Mouse (Mus musculus): ENCODE results near the gene Scfd2. TPM values are rescaled to one million over a fixed set of nuclear protein-coding genes. Genes with fewer than 3 reads are reported as not detected.

Gene Scfd2
- polyA plus RNA-seq, 1 experiment = 16.2 TPM

DNA sequence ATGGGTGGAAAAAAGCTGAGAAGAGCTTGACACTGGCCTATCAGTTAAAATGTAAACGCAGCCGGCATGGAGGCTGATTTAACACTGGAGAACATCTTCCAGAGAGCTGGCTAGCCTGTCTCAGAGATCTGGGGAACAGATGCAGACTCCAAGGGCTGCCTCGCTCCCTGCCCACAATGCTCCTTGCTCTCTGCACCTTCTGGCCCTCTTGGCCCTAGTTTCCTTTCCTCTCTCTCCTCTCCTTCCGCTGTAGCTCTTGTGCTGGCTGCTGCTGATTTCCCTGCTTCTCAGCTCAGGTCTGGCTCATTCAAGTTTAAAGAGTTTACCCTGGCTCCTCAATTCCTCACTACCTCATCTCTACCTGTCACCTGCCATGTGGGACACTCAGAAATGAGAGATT lies 321.9 kb downstream of the Scfd2 start:
- no peak for DNase-seq (ENCODE audit: extremely low spot score in 1 of 2, low spot score in 1 of 2)

DNA sequence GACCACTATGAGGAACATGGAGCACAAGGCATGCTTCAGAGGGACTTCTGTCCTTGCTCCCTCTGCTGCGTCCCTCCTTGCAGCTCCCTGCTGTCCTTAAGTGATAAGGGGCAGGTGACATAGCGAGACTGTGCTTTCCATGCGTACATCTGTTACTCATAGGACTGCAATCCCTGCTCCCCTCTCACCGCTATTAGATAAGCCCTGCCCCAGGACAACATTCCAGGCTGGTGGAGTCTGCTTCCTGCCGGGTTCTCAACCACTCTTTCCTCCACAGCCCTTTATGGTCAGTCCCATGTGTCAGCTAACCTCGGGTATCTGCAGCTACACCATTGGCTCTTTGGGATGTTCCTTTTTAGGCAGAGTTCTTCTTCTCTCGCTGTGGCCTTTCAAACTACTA lies 323.1 kb downstream of the Scfd2 start:
- DNase-seq (ENCODE audit: extremely low spot score in 1 of 2, low spot score in 1 of 2) = no peak

DNA sequence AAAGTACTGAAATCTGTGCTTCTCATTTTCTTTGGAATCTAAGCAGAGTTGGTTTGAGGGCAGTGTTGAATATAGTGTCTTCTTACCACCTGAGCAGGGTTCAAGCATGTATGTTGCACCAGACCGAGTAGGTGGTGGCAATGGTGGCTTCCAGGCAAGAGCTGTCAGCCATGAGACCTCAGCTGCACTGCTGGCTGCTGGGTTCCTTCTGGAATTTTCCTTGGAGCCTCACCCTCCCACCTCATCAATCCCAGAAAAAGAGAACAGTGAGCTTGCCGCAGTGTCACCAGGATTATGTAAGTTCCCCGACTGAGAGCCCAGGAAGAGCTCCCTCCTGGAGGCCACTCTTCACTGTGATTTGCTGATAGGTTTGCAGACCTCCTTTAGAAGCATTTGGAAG lies 324.4 kb downstream of the Scfd2 start:
- peak in 1 of 2 experiments; percentile 57 for DNase-seq (ENCODE audit: extremely low spot score in 1 of 2, low spot score in 1 of 2)

DNA sequence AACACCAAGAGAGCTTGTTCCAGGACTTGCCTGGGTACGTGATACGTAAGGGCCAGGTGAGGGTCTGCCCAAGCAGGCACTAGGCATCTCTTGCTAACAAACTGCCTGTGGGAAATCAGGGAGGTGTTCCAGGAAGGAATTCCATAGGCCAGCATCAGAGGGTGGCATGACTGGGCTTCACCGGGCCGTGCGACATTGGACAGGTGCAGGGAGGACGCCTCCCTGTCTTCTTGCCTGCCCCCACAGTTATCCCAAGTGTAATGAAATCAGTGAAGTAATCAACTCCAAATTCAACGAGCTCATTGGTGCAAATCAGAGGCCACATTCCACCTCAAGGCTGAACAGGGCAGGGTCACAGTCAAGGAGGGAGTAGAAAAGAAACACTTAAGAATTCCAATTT lies 324.9 kb downstream of the Scfd2 start:
- DNase-seq (ENCODE audit: extremely low spot score in 1 of 2, low spot score in 1 of 2) = no peak

DNA sequence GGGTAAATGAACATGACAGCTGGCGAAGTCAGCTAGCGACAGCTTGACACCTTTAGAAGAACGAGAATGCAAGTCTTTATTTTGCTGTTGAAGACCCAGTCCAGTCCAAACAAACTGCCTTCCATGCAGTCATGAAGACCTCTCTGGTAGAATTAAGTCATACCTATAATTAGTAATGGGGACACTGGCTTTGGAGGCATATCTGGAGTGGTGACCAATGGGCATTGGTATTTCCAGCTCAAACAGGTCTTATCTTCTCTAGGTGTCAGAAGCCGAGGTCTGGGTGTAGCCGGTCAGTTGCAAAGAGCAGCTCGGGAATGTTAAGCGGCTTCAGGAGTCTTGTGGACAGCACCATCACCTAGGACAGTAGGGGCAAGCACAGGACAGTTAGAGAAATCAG lies 325.5 kb downstream of the Scfd2 start:
- no peak for DNase-seq (ENCODE audit: extremely low spot score in 1 of 2, low spot score in 1 of 2)

DNA sequence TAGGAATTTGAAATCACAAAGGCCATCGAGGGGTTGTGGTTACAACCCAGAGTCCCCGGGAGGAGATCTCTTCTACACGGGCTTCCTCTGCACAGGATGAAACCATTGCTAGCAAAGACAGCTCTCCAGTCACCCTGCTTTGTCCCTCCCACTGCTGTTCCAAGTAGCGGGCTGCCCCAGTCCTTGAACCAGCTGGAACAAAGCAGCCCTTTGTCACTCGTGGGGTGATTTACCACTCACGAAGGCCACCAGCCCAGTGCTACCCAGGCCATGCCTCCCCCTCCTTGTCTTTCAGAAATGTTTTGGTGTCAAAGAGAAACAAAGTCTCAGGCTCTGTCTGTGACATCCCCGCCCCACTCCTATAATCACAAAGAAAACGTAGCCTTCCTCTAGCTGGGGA lies 326.1 kb downstream of the Scfd2 start:
- no peak for DNase-seq (ENCODE audit: extremely low spot score in 1 of 2, low spot score in 1 of 2)

DNA sequence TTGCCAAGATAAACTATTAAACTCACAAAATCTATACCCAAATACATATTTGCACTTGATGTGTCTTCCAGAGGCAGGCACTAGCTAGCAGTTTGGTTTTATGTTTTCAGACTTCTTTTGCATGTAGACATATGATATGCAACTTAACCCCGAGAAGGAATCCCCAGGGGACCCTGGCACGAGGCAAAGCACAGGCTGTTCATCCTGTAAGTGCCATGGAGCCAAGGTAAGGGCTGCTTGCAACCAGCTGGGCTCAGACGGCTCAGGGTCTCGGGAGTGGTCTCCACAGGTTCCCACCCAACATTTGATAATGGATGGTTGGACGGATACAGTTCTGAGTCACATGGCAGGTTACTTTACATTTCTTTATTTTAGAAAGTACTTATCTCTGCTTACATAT lies 327.1 kb downstream of the Scfd2 start:
- DNase-seq (ENCODE audit: extremely low spot score in 1 of 2, low spot score in 1 of 2) = no peak

DNA sequence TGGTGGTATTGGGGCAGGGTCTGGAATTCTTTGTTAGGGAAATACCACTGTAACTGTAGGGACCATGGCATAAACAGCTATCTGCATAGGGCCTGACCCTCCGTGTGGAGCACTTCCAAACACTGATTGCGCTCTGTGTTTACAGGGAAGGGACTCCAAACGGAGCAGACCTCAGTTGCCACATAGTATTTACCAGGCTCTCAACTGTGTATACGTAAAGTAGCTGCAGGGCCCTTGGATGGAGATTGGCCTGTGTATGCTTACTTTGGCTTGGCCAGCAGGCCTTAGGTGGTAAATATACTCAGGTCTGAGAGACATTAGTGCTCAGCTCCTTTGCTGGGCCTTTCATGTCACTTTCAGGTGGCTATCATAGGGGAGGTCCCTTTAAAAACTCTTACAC lies 329.0 kb downstream of the Scfd2 start:
- DNase-seq (ENCODE audit: extremely low spot score in 1 of 2, low spot score in 1 of 2) = no peak

DNA sequence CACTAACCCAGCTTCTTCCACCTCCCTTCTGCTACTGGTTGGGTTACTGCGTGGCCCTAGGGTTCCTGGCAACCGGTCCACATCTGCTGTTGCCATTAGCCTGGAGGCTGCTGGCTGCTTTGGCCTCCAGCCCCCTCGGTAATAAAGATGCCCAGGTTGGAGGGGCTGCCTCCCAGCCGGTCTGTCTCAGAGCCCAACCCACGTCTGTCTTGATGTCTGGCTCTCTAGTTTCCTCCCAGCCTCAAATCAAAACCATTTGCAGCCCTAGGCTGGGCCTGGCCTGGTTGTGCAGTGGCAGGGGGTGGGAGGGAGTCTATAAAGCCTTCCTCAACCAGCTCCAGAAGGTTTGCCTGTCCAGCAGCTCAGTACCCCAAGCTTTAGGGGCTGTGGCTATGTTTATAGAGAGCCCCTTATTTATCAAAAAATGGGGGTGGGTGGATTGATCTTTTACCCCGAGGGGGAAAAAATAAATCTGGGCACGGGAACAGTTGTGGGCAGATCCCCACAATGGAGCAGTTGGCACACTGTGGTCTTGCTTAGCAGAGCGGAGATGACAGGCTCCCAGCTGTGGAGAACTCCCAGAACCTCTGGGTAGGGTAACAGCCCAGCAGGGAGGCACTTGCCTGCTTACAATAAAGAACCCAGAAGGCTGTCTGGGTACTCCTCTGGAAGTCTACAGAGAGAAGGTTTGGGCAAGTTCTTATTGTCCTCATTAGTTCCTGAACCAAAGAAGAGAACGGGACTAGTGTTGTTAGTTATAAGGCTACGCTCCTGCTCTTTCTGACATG lies 329.8 kb downstream of the Scfd2 start:
- no peak for DNase-seq (ENCODE audit: extremely low spot score in 1 of 2, low spot score in 1 of 2)

DNA sequence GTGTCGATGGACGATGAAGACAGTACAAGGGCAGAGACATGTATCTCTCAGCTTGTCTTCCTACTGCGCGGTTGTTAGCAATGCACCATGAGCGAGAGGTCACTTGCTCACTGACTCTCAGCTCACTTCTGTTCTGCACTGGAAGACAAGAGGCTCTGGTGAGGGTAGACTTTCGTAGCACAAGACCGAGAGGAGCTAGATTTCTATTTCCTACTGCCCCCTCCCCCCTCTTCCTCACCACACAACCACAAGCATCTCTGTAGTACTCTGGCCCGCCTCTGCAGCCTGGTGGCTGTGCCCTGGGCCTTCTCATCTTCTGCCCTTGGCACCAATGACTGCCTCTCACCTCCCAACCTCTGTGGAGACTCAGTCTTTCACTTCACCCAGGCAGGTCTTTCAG lies 331.1 kb downstream of the Scfd2 start:
- no peak for DNase-seq (ENCODE audit: extremely low spot score in 1 of 2, low spot score in 1 of 2)

DNA sequence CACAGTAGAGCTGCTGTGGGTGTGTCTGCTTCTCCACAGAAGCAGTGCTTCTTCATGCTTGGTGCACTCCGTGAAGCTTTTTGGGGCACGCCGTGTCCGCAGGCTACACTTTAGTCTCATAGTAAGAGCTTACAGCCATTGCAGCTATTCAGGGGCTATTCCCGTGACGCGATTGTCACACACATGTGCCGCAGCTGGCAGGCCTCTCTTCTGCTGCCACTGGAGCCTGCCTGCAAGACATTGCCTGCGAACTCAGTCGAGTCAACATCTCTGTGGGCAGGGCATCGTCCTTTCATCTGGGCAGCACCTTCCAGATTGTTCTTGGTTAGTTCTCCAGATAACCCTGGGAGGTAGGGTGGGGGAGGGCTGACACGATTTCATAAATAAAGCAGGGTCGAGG lies 331.8 kb downstream of the Scfd2 start:
- DNase-seq (ENCODE audit: extremely low spot score in 1 of 2, low spot score in 1 of 2) = no peak

DNA sequence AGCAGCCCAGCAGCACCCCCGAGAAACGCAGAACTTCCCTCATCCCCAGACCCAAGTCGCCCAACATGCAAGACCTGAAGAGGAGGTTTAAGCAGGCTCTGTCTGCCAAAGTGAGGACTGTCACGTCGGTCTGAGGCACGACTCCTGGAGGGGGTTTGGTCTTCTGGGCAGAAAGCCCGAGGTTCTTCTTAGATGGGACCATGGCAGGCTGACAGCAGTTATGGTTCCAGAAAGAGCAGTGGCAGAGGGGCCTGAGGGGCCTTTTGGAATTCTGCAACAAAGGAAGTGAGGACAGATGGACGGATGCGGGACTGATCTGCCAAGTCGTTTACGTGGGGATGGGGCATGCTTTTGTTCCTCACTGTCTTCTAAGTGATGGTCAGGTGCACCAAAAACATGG lies 333.1 kb downstream of the Scfd2 start:
- DNase-seq (ENCODE audit: extremely low spot score in 1 of 2, low spot score in 1 of 2) = no peak

DNA sequence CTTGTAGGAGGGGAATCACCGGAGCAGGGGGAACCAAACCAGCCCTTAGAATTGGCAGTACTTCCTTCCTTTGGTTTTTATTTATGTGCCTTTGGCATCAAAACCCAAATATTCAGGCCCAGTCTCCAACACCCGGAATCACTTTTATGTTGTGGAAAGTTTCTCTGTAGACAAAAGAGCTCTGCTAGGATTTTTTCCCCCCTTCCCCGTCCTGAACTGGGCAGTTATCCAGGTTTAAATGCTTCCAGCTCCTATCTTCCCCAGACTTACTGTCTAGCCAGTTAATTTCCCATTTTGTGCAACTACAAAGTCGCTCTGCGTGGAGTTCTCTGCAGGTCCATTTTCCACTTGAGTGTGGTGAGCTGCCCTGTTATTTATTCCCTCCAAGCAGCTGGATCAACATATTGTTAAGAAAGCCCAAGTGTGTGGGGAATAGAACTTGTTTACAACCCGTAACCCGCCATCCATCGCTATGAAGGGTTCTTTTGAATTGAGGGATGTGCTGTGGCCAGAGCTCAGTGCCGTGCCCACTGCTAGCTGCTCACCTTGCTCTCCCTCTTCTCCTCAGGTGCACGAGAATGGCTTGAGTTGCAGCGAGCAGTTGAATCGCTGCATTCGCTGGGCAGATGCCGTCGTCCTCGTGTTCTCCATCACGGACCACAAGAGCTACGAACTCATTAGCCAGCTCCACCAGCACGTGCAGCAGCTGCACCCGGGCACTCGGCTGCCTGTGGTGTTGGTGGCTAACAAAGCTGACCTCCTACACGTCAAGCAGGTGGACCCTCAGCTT lies 333.8 kb downstream of the Scfd2 start:
- no peak for DNase-seq (ENCODE audit: extremely low spot score in 1 of 2, low spot score in 1 of 2)

DNA sequence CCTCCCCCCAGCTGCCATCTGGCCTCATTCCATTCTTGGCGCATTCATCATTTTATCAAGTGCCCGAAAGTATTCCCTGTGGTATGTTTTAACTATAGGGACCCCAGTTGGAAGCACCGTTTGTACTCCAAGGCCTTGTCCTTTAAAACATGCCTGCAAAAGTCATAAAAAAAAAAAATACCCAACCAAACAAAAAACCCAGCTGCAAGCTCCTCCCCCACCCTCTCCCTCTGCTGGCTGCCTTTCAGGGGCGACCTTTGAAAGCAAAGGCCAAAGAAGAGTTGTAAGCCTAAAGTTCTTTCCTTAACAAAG lies 335.3 kb downstream of the Scfd2 start:
- no peak for DNase-seq (ENCODE audit: extremely low spot score in 1 of 2, low spot score in 1 of 2)

DNA sequence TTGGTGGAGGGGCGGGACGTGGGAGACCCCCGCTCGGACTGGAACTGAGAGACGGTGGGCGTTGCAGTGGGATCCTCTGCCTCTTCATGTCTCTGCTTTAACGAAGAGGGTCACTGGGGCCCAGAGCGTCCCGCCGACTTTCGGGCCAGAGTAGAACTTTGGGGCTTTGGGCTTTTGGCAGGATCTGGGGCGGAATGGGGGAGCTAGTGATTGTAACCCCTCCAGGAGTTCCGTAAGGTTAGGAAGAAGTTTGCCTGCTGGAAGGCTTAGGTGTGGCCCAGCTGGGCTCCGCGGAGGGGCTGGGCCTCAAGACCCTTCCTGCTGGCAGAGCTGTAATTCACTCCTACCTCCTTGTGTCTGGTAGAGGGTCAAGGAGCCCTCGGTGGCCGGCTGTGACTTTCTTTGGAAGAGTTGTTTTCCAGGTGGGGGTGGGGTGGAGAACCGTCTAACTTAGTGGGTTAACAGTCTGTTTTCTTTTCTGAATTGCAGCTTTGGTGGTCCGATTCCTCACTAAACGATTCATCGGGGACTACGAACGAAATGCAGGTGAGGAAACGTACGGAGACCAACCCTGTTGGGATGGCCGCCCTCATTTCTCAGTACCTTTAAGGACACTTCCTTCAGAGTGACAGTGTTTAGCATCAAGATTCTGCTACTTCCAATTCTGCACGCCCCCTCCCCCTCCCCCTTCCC lies 335.8 kb downstream of the Scfd2 start:
- no peak for DNase-seq (ENCODE audit: extremely low spot score in 1 of 2, low spot score in 1 of 2)

DNA sequence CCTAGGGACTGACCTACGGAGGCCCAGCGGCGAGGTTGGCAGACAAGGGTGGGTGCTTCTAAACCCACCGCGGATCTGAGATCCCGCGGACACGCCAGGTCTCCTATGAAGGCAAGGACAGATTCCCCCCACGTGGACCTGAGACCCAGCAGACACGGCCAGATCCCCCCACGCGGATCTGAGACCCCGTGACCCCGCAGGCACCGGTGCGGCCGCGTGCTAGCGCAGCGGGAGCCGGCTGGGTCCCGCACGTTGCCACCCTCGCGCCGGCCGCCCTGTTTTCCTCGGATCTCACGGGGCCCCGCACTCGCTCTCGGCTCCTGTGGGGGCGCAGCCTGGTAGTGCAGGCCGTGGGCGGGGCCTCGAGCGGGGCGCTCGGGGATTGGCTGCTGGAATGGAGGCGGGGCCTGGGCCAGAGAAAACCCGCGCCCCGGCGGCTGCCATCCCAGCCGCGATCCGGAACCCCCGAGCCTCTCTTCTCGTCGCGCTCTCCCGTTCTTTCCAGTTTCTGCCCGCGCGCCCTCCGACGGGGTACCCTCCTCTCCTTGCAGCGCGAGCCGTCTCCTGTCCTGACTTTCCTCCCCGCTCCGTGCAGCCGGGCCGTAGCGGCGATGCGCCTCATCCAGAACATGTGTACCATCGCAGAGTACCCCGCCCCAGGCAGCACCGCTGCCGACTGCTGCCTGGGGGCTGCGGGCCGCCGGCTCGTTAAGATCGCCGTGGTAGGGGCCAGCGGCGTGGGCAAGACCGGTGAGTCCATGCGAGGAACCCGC lies 336.5 kb downstream of the Scfd2 start, which contains the start of gene Rasl11b:
Rasl11b (plus strand) TSS at position 446 of the 773 bp plus-strand sequence.
- DNase-seq (ENCODE audit: extremely low spot score in 1 of 2, low spot score in 1 of 2) = peak; percentile 78 to 96

DNA sequence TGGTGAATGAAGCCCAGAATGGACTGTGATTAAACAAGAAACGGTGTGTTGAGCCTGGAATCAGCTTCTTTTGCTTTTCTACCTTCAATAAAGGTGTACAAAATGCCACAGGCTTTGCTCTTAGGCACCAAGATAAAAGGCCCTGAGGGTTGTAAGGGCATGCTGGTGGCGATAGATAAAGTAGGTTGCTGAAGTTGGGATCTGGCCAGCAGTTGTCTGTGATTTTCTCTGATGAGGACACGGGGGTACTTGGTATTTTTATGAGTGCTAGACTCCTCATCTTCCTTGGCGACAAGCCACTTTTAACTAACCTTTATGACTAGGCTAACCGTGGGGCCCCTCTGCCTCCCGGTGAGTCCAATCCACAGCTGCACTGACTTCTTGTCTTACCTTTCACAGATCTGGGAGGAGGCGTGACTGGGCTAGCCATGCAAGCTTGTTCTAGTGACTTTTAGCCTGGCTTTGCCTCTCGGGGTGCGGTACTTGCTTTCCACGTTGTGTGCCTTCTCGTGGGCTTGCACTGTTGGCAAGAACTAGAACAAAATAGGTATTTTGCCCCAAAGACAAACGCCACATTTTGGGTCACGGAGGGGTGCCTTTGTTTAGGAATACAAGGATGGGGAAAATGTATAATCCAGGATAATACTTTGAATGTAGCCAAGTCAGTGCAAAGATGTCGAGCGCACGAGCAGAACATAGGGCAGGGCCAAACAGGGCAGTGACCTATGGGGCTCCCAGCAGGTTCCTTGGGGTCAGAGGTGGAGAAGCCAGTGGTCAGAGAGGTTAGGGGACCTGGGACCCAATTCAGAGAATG lies 337.3 kb downstream of the Scfd2 start:
- DNase-seq (ENCODE audit: extremely low spot score in 1 of 2, low spot score in 1 of 2) = no peak

DNA sequence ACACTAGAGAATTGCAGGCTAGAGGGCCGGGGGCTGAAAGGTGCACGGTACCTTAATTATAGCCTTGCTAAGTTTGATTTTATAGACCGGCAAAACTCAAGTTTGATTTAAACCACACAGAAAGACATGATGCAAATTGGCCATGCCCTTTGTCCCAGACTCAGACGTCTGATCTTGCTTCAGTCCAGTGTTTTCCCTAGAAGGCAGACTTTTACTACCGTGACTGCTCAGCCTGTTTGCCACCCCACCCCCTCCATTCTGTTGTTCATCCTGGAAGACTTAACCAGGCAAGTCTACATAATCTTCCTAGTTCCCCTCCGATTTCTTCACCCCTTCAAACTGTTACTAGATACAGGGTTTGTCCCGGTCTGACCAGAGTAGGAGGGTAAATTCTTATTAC lies 337.9 kb downstream of the Scfd2 start:
- no peak for DNase-seq (ENCODE audit: extremely low spot score in 1 of 2, low spot score in 1 of 2)

DNA sequence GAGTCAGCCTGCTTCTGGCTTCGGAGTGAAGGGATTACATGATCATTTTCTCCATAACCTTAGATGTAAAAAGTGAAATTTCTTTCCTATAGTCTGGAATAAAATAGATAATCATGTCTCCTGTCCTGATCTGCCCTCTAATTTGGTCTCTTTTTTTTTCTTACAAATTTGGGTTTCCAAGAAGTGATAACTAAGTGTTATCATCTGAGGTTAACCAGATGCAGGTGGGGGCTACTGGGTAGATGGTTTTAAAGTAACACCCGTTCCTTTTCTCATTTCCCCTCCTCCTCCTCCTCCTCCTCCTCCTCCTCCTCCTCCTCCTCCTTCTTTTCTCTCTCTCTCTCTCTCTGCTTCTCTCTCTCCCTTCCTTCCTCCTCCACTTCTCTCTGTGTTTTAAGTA lies 338.6 kb downstream of the Scfd2 start:
- no peak for DNase-seq (ENCODE audit: extremely low spot score in 1 of 2, low spot score in 1 of 2)

DNA sequence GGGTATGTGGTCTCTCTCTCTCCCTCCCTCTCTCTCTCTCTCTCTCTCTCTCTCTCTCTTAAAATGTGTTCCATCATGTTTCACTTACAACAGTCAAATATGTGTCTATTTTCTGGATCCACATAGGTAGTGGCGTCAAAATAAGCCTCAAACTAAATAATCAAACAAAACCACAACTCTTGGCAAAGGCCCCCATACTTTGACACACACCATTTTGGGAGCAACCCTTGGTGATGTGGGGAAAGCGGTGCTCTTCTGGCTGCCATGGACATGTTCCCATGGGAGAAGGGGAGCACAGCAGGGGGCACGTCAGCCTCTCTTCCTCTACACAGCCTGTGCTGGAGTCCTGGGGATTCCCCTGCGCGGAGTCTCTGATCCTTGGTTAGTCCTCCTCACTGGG lies 340.6 kb downstream of the Scfd2 start:
- DNase-seq (ENCODE audit: extremely low spot score in 1 of 2, low spot score in 1 of 2) = no peak

All from frontal cortex, adult 2 months (tissue).